Mouse (Mus musculus) retina, embryonic 14.5 days (tissue): ENCODE results near the gene Dyrk1a.

Experiments
- DNase-seq: peaks from one replicate; pipeline ENCODE4 v3.0.0-alpha.2; 2015; ENCODE audit warnings: low spot score

The Dyrk1a gene

GRCm38 (mm10) chr16:94591536-94591935 is 21.7 kb downstream of the Dyrk1a start:
- DNase-seq = no peak

- DNase-seq = no peak
Observed at GRCm38 (mm10) chr16:94596633-94597032, 26.8 kb downstream of the Dyrk1a start.

GRCm38 (mm10) chr16:94597640-94598039 is 27.8 kb downstream of the Dyrk1a start:
- no peak for DNase-seq

- DNase-seq = peak; percentile 5
Observed at GRCm38 (mm10) chr16:94599977-94600724, 30.3 kb downstream of the Dyrk1a start.

GRCm38 (mm10) chr16:94601089-94601488 is 31.3 kb downstream of the Dyrk1a start:
- no peak for DNase-seq

- peak; percentile 37 for DNase-seq
Observed at GRCm38 (mm10) chr16:94601540-94601953, 31.7 kb downstream of the Dyrk1a start.

- DNase-seq = no peak
Observed at GRCm38 (mm10) chr16:94602188-94602587, 32.4 kb downstream of the Dyrk1a start.

GRCm38 (mm10) chr16:94602730-94603129 is 32.9 kb downstream of the Dyrk1a start:
- no peak for DNase-seq

GRCm38 (mm10) chr16:94606169-94606568 is 36.4 kb downstream of the Dyrk1a start:
- no peak for DNase-seq

- no peak for DNase-seq
Observed at GRCm38 (mm10) chr16:94607468-94607867, 37.7 kb downstream of the Dyrk1a start.

- no peak for DNase-seq
Observed at GRCm38 (mm10) chr16:94608706-94609594, 39.1 kb downstream of the Dyrk1a start.

GRCm38 (mm10) chr16:94612573-94612972 is 42.8 kb downstream of the Dyrk1a start:
- DNase-seq = no peak

- no peak for DNase-seq
Observed at GRCm38 (mm10) chr16:94617255-94617654, 47.4 kb downstream of the Dyrk1a start.

GRCm38 (mm10) chr16:94618543-94618942 is 48.7 kb downstream of the Dyrk1a start:
- peak; percentile 76 for DNase-seq

GRCm38 (mm10) chr16:94619301-94619700 is 49.5 kb downstream of the Dyrk1a start:
- no peak for DNase-seq

GRCm38 (mm10) chr16:94624871-94625270 is 55.1 kb downstream of the Dyrk1a start:
- no peak for DNase-seq

GRCm38 (mm10) chr16:94625639-94626038 is 55.8 kb downstream of the Dyrk1a start:
- DNase-seq = no peak

- DNase-seq = no peak
Observed at GRCm38 (mm10) chr16:94627736-94628135, 57.9 kb downstream of the Dyrk1a start.

GRCm38 (mm10) chr16:94628976-94629729 is 59.3 kb downstream of the Dyrk1a start:
- DNase-seq = no peak

- peak; percentile 71 for DNase-seq
Observed at GRCm38 (mm10) chr16:94631984-94632383, 62.2 kb downstream of the Dyrk1a start.

GRCm38 (mm10) chr16:94632424-94632963 is 62.7 kb downstream of the Dyrk1a start:
- no peak for DNase-seq

- DNase-seq = no peak
Observed at GRCm38 (mm10) chr16:94633012-94633411, 63.2 kb downstream of the Dyrk1a start.
